In genomic region chr12:32952416-32952815, GRCm38 (mm10) we compare ENCODE assay signal across 8 mouse cellular contexts. TPM values are rescaled to one million over a fixed set of nuclear protein-coding genes. Genes with fewer than 3 reads are reported as not detected.
DNase-seq lines count a peak whose midpoint lies in the region; ATAC-seq and TF ChIP-seq lines count a peak whose summit lies in the region.

No protein-coding gene starts in this region.

- peak; percentile 65 for DNase-seq in right cerebral cortex, adult 18-20 months
- DNase-seq in right cerebral cortex, postnatal 4 days: no peak
- peak; percentile 33 to 37 for DNase-seq in frontal cortex, postnatal 14 days (ENCODE audit: low spot score in 2 of 2)
- DNase-seq in kidney, postnatal 4 days: peak; percentile 30 to 58
- DNase-seq in lung, embryonic 14.5 days: peak; percentile 51
- peak; percentile 29 to 64 for DNase-seq in spleen, postnatal 10 days (ENCODE audit: low spot score in 2 of 2)
- no peak for DNase-seq in midbrain, embryonic 10.5 days (ENCODE audit: low spot score)

- no peaks in the 10 kb centered on the region for H3K27me3 ChIP-seq in lung, embryonic 14.5 days (ENCODE audit: insufficient read depth, low read length)
- no peaks in the 10 kb centered on the region for H3K27me3 ChIP-seq in midbrain, embryonic 10.5 days (ENCODE audit: low read depth, poor library complexity, severe bottlenecking)

- no peak for ATAC-seq in lung, embryonic 14.5 days (ENCODE audit: insufficient read depth)

- H3K9me3 ChIP-seq in lung, embryonic 14.5 days (ENCODE audit: low read depth, low read length): no peaks in the 10 kb centered on the region
- H3K9me3 ChIP-seq in midbrain, embryonic 10.5 days (replicated peaks): no peaks in the 10 kb centered on the region

- 32% methylated on average over 3 of the region's 3 CpGs for WGBS in lung, embryonic 14.5 days
- WGBS in midbrain, embryonic 10.5 days: 28% methylated on average over 3 of the region's 3 CpGs

- H3K4me2 ChIP-seq in lung, embryonic 14.5 days: 0 out of 2 replicates have a peak overlapping the region, but pooled peaks have one; percentile 68

- H3K4me3 ChIP-seq in bone marrow macrophage, adult 2 months (ENCODE audit: insufficient read depth, low read length): no peak overlapping the region
- no peak overlapping the region for H3K4me3 ChIP-seq in lung, embryonic 14.5 days (ENCODE audit: low read depth, low read length)
- H3K4me3 ChIP-seq in midbrain, embryonic 10.5 days: no peak overlapping the region

- H3K4me1 ChIP-seq in bone marrow macrophage, adult 2 months (ENCODE audit: control insufficient read depth, insufficient read depth, low read length): peaks cover 10% of the 10 kb centered on the region
- H3K4me1 ChIP-seq in lung, embryonic 14.5 days (ENCODE audit: insufficient read depth): peaks cover 8% of the 10 kb centered on the region
- peaks cover 41% of the 10 kb centered on the region for H3K4me1 ChIP-seq in midbrain, embryonic 10.5 days

- TF ChIP-seq POLR2A in bone marrow macrophage, adult 2 months (IDR thresholded peaks at IDR 0.05; ENCODE audit: borderline replicate concordance, low read depth, low read length): no peak

- no peak overlapping the region for H3K9ac ChIP-seq in lung, embryonic 14.5 days

- TF ChIP-seq CTCF in bone marrow macrophage, adult 2 months (IDR thresholded peaks at IDR 0.05; ENCODE audit: low read depth, low read length): peak; percentile 22; the same call in 1 of the 2 replicates
- peak; percentile 51 for TF ChIP-seq CTCF in lung, embryonic 14.5 days (IDR thresholded peaks at IDR 0.05; ENCODE audit: low read depth)

- H3K27ac ChIP-seq in bone marrow macrophage, adult 2 months (ENCODE audit: insufficient read depth, low read depth, low read length): peak overlapping the region; percentile 53
- no peak overlapping the region for H3K27ac ChIP-seq in lung, embryonic 14.5 days (ENCODE audit: low read depth)
- no peak overlapping the region for H3K27ac ChIP-seq in midbrain, embryonic 10.5 days (replicated peaks)

- no peaks in the 10 kb centered on the region for H3K36me3 ChIP-seq in lung, embryonic 14.5 days (ENCODE audit: insufficient read depth)
- H3K36me3 ChIP-seq in midbrain, embryonic 10.5 days: no peaks in the 10 kb centered on the region

RNA-seq across cellular contexts. Expression of gene Sypl, which starts 1.3 kb away (rescaled TPM):
- polyA plus RNA-seq in bone marrow macrophage, adult 2 months (2012; ENCODE audit: insufficient read depth, insufficient read length, missing spikeins): 117 and 125 TPM in 2 replicates
- 133 and 139 TPM in 2 replicates for polyA plus RNA-seq in lung, embryonic 14.5 days (2014; fragmentation: Nextera tagmentation; extraction: Ambion mirVana)
- 41.7 and 47.7 TPM in 2 replicates for polyA plus RNA-seq in midbrain, embryonic 10.5 days (2016; fragmentation: Nextera tagmentation; extraction: Ambion mirVana)

Comparison
In these comparisons a context has a peak if more than half of its experiments do, and no peak if none do; other contexts are left out.
1. DNase-seq: peak in right cerebral cortex, adult 18-20 months (single experiment), frontal cortex, postnatal 14 days (2 of 2), kidney, postnatal 4 days (2 of 2), lung, embryonic 14.5 days (single experiment) and spleen, postnatal 10 days (2 of 2); none in right cerebral cortex, postnatal 4 days (single experiment) and midbrain, embryonic 10.5 days (single experiment).